Mouse (Mus musculus) midbrain, embryonic 12.5 days (tissue): Measurements from ENCODE around the gene Hivep3. TPM values are rescaled to one million over a fixed set of nuclear protein-coding genes. Genes with fewer than 3 reads are reported as not detected.

ENCODE experiments used
- ATAC-seq: fragments of 200-750 bp; cut with Nextera tagmentation; 2 replicates; pipeline ENCODE4 v1.8.0; 2017; ENCODE audit warnings: low read depth, moderate TSS enrichment, moderate library complexity; ENCODE audit not compliant: low FRiP score
- H3K27ac ChIP-seq: fragments of 300-500 bp; sonication (generic); replicated peaks from 2 replicates; pipeline ENCODE4 v1.5.1; 2016; ENCODE audit warnings: mild to moderate bottlenecking
- H3K27me3 ChIP-seq: fragments of 300-500 bp; sonication (generic); 2 replicates; pipeline ENCODE4 v1.6.1; 2016; ENCODE audit warnings: mild to moderate bottlenecking
- H3K36me3 ChIP-seq: fragments of 300-500 bp; sonication (generic); 2 replicates; pipeline ENCODE4 v1.6.1; 2016
- H3K4me1 ChIP-seq: fragments of 300-500 bp; sonication (generic); 2 replicates; pipeline ENCODE4 v1.6.1; 2016
- H3K4me2 ChIP-seq: fragments of 300-500 bp; sonication (generic); replicated peaks from 2 replicates; pipeline ENCODE4 v1.6.1; 2016; ENCODE audit warnings: mild to moderate bottlenecking, moderate library complexity
- H3K4me3 ChIP-seq: fragments of 300-500 bp; sonication (generic); 2 replicates; pipeline ENCODE4 v1.5.1; 2016; ENCODE audit warnings: mild to moderate bottlenecking
- H3K9ac ChIP-seq: fragments of 300-500 bp; sonication (generic); replicated peaks from 2 replicates; pipeline ENCODE4 v1.6.1; 2016; ENCODE audit warnings: mild to moderate bottlenecking, moderate library complexity
- H3K9me3 ChIP-seq: fragments of 300-500 bp; sonication (generic); 2 replicates; pipeline ENCODE4 v1.6.1; 2016; ENCODE audit warnings: mild to moderate bottlenecking
- WGBS: fragments of 180-500 bp; shearing (Covaris S2); methylation state at CpG from one replicate; pipeline ENCODE4 v1.1.7; 2016; 5-methylcytosine and 5-hydroxymethylcytosine counted together
- polyA plus RNA-seq: library from polyadenylated mRNA; unstranded; fragments of >200 nt; fragmentation: Nextera tagmentation; extraction: Ambion mirVana; gene quantifications from 2 replicates; pipeline ENCODE4 v1.2.1, GENCODE M21; 2016

The Hivep3 gene
- polyA plus RNA-seq, 1 experiment from 2014 or later: 4.5 TPM

DNA sequence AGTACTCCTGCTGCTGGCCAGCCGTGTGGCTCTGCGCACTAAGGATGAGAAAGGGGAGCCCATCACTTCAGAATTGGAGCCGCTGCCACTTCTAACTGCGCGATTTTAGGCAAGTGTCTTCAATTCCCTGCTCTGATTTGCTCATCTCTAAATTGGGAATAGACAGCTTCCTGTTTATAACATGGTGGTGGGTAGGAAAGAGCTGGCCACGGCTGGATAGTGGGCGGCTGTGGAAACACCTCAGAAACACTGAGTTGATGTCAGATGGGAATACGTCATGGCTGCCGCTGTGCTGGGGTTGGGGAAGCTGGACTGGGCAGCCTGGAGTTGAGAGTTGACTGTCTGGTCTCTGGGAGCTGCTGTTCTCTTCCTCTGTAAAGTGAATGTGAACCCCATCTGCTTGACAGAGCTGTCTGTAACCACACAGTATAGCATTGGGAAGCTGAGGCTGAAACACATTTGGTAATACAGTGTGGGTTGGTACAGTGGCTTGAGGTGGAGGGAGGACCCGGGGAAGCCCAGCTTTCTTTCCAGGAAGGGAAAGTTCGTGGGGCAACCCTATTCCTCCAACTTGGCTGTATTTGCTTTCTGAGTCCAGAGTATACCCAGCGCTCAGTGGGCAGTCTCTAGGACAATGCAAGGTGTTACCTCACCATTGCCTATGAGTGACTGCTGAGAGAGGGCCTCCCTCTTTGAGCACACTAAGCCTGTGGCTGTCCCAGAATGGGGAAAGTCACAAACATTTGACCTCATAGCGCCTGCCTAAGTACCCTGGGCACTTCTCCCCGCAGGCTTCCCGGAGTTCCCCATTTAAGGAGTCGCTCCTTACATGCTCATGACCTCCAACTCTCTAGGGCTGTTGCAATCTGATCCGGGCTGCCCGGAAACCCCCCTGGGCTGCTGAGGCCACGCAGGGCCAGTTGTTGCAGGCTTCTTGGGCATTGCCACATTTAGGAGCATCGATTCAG, 232.8 kb downstream of the Hivep3 start:
- no peaks in the 10 kb centered on the region for H3K36me3 ChIP-seq
- ATAC-seq: no peak
- H3K4me2 ChIP-seq: no peak overlapping the region
- H3K9me3 ChIP-seq: no peaks in the 10 kb centered on the region
- no peaks in the 10 kb centered on the region for H3K27me3 ChIP-seq
- peaks cover 19% of the 10 kb centered on the region for H3K4me1 ChIP-seq
- H3K4me3 ChIP-seq: no peak overlapping the region
- no peak overlapping the region for H3K9ac ChIP-seq
- WGBS: 66% methylated on average over 20 of the region's 20 CpGs
- H3K27ac ChIP-seq: no peak overlapping the region

DNA sequence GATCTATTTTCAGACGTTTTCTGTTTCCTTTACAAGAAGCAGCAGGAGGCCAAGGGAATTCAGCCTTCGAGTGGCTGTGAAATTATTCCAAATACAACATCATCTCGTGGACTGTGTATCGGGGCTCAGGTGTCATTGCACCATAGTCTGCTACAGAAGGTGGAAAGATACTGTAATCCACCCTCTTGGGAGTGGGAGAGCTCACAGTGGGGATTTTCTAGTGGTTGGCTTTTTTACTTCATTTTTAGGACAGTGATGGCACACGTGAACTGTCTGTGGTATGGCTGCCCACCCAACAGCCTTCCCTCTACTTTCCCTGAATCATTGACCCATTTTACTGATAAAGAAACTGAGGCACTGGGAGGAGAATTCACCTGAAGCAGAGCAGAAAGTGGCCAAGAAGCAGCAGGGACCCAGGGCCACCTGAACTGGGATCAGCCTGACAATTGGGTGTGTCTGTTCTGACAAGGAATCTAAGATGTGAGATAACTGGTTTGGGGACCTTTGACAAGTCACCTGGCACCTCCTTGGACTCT, 233.6 kb downstream of the Hivep3 start:
- no peaks in the 10 kb centered on the region for H3K9me3 ChIP-seq
- H3K4me3 ChIP-seq: no peak overlapping the region
- H3K9ac ChIP-seq: no peak overlapping the region
- 61% methylated on average over 5 of the region's 5 CpGs for WGBS
- H3K36me3 ChIP-seq: no peaks in the 10 kb centered on the region
- no peaks in the 10 kb centered on the region for H3K27me3 ChIP-seq
- H3K4me2 ChIP-seq: no peak overlapping the region
- peaks cover 19% of the 10 kb centered on the region for H3K4me1 ChIP-seq
- no peak overlapping the region for H3K27ac ChIP-seq
- no peak for ATAC-seq

DNA sequence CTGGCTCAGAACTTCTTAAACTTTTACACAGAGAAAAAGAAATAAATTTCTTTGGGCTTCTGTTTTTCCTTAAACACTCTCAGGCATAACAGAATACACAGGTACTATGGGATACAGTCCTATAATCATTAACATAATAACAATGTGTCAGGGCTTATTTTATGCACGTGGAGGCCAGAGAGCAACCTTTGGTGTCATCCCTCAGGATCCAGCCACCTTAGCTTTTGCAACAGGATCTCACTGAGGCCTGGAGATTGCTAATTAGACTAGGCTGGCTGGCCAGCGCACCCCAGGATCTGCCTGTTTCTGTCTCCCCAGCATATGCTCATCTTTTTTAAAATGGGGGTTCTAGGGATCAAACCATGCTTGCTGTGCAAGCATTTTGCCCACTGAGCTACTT, 234.1 kb downstream of the Hivep3 start:
- Histone ChIP-seq H3K4me2 (no peak overlapping the region), H3K9me3 (no peaks in the 10 kb centered on the region), H3K27me3 (no peaks in the 10 kb centered on the region), H3K27ac (no peak overlapping the region), H3K4me3 (no peak overlapping the region), H3K9ac (no peak overlapping the region), H3K4me1 (peaks cover 19% of the 10 kb centered on the region), H3K36me3 (no peaks in the 10 kb centered on the region)
- no peak for ATAC-seq
- WGBS: 68% methylated on average over 2 of the region's 2 CpGs

DNA sequence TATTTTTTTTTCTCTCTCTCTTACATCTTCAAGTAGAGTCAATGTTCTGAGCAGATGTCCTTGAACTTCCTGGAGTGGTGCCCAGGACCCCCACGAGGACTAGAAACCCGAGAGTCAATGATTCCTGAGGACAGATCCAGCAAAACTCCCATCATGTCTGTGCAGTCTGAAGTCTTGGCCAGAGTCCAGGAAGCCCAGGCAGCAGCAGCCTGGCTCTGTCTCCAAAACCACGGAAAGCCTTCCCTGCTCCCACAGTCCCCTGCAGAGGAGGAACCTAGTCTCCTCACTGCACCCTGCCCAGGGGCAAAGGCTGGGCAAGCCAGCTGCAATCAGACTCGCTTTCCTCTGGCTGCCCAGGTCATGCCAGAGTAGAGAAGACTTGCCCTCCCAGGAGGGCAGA, 234.5 kb downstream of the Hivep3 start:
- Histone ChIP-seq H3K27ac (no peak overlapping the region), H3K9ac (no peak overlapping the region), H3K4me3 (no peak overlapping the region), H3K4me1 (peaks cover 19% of the 10 kb centered on the region), H3K9me3 (no peaks in the 10 kb centered on the region), H3K4me2 (no peak overlapping the region), H3K27me3 (no peaks in the 10 kb centered on the region), H3K36me3 (no peaks in the 10 kb centered on the region)
- ATAC-seq: no peak
- WGBS: 59% methylated on average over 4 of the region's 4 CpGs

DNA sequence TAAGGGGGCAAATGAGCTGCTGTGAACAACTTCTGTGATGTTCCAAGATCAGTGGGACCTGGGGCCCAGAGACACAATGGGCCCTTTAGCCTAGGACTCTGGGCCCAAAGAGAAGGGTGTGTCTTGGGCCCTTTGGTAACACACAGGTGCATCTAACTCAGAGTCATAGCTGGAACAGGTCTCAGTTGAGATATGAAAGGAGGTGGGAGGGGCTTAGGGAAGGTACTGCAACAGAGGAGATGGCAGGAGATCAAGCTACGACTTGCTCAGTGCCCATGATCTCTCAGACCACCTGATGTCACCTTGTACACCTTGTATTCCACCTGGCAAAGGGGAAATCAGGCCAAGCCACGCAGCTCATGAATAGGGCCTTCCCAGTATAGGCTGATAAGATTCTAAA, 235.3 kb downstream of the Hivep3 start:
- ATAC-seq: no peak
- Histone ChIP-seq H3K4me2 (no peak overlapping the region), H3K36me3 (no peaks in the 10 kb centered on the region), H3K27ac (no peak overlapping the region), H3K4me3 (no peak overlapping the region), H3K27me3 (no peaks in the 10 kb centered on the region), H3K4me1 (peaks cover 19% of the 10 kb centered on the region), H3K9me3 (no peaks in the 10 kb centered on the region), H3K9ac (no peak overlapping the region)
- 79% methylated on average over 2 of the region's 2 CpGs for WGBS

DNA sequence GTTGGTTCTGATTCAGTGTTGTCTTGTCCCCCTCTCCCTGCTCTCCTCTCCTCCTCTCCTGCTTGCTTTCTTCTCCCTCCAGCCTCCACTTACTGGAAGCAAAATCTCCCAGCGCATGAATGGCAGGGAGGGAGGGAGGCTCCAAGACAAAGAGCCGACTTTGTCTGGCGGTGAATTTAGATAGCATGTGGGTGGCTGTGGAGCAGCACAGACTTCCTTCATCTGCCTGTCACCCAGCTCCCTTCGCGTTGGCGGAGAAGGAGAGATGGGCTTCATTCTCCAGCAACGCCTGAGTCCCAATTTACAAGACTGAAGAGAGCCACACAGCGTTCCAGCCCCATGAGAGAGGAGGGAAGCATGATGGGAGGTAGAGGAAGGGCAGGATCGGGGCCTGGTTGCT, 236.6 kb downstream of the Hivep3 start:
- ATAC-seq: no peak
- H3K9ac ChIP-seq: no peak overlapping the region
- WGBS: 43% methylated on average over 9 of the region's 9 CpGs

DNA sequence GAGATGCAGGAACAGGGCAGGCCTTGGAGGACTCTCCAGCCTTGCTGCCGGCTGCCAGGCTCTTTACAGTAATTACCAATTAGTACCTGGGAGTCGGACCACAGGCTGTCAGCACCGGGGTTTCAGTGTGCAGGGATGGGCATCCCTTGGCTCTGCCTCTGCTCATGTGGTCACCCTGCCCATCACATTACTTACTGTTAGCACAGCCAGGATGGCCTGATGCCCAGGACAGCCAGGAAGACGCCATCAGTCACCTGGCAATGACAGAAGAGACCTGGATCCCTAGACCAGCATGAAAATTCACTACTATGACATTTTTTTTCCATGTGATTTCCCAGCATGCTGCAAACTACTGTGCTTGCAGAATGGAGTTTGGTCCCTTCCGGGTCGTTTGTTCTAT, 238.8 kb downstream of the Hivep3 start:
- 79% methylated on average over 6 of the region's 6 CpGs for WGBS
- Histone ChIP-seq H3K4me3 (no peak overlapping the region), H3K4me2 (no peak overlapping the region), H3K4me1 (peaks cover 37% of the 10 kb centered on the region), H3K36me3 (no peaks in the 10 kb centered on the region), H3K9me3 (no peaks in the 10 kb centered on the region), H3K9ac (no peak overlapping the region), H3K27me3 (no peaks in the 10 kb centered on the region), H3K27ac (no peak overlapping the region)
- ATAC-seq: no peak

More for the DNA sequence above, 236.6 kb downstream of the Hivep3 start:
- no peak overlapping the region for H3K27ac ChIP-seq
- no peak overlapping the region for H3K4me3 ChIP-seq
- H3K9me3 ChIP-seq: no peaks in the 10 kb centered on the region
- H3K4me2 ChIP-seq: no peak overlapping the region
- H3K4me1 ChIP-seq: peaks cover 26% of the 10 kb centered on the region
- no peaks in the 10 kb centered on the region for H3K27me3 ChIP-seq
- no peaks in the 10 kb centered on the region for H3K36me3 ChIP-seq

DNA sequence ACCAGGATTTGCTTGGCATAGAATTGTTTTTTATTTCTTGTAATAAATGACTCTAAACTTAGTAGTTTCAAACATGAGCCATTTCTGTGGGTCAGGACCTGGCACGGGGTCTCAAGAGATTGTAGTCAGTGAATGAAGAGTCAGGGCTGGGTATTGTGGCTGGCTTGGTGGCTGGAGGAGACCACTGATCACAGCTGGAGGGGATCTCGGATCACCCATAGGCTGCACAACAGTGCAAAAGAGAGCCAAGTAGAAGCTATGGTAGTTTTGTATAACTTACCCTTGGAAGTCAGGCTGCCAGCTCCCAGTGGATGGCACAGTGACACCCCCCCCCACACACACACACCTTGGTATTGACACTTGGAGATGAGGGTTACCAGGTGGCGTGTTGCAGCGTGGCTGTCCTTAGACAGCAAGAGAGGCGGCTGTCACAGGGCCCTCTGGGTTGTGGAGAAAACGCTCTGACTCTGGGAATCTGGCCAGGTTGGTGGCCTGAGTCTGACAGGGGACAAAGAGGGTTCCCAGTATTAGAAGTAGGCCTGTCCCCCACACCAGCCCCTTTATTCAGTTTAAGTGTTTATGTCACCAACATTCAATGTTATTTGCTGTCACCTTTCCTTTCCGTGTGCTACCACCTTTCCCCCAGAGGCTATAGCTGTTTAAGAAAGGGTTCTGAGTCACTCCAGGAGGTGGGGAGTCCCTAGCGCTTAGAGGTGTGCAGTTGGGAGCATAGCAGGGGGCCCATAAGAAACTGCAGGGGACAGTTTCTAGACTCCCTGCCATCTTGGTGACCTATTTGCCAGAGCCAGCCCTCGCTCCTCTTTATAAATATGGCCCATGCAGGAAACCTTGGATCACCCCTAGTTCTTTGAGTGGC, 240.4 kb downstream of the Hivep3 start:
- ATAC-seq: no peak
- Histone ChIP-seq H3K9me3 (no peaks in the 10 kb centered on the region), H3K4me1 (peaks cover 30% of the 10 kb centered on the region), H3K27me3 (no peaks in the 10 kb centered on the region), H3K27ac (no peak overlapping the region), H3K4me3 (no peak overlapping the region), H3K9ac (no peak overlapping the region), H3K36me3 (no peaks in the 10 kb centered on the region), H3K4me2 (no peak overlapping the region)
- WGBS: 83% methylated on average over 9 of the region's 9 CpGs

DNA sequence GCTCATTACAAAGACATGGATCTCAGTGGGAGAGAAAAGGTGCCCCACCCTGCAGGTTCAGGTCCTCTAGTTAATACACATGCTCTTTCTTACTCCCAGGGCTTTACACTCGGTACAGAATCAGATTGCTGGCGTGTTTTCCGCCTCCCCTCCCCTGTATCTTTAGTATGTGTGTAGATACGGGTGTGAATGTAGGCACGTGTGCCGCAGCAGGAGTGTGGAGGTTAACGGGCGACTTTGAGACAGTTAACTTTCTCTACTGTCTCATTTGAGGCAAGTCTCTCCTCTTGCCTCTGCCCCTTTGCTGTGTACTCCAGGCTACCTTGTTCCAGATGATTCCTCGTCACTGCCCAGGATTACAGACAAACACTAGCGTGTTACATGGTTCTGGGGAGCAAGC, 241.7 kb downstream of the Hivep3 start:
- no peak overlapping the region for H3K4me2 ChIP-seq
- no peaks in the 10 kb centered on the region for H3K27me3 ChIP-seq
- H3K4me1 ChIP-seq: peaks cover 19% of the 10 kb centered on the region
- no peak overlapping the region for H3K4me3 ChIP-seq
- H3K9ac ChIP-seq: no peak overlapping the region
- H3K9me3 ChIP-seq: no peaks in the 10 kb centered on the region
- no peaks in the 10 kb centered on the region for H3K36me3 ChIP-seq
- no peak overlapping the region for H3K27ac ChIP-seq
- ATAC-seq: no peak
- WGBS: 86% methylated on average over 10 of the region's 10 CpGs

DNA sequence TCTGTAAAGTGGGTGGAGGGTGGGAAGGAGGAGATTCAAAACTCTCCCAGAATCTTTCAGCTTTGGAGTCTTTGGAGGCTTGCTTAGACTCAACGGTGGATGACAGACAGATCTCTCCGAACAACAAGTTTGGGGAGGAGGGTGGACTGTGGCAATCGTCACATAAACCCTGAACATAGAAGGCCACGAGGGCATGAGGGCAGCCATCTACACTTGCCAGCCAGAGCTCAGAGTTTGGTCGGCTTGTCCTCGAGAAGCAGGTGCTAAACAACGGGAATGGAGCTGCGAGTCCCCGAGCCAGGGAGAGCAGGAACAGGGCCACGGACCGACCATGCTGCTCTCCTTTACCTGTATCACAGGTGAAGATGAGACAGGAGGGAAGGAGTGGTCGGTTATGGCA, 242.2 kb downstream of the Hivep3 start:
- Histone ChIP-seq H3K4me3 (no peak overlapping the region), H3K9me3 (no peaks in the 10 kb centered on the region), H3K36me3 (no peaks in the 10 kb centered on the region), H3K9ac (no peak overlapping the region), H3K27me3 (no peaks in the 10 kb centered on the region), H3K4me2 (no peak overlapping the region), H3K27ac (no peak overlapping the region), H3K4me1 (peaks cover 18% of the 10 kb centered on the region)
- 79% methylated on average over 11 of the region's 12 CpGs for WGBS
- no peak for ATAC-seq

DNA sequence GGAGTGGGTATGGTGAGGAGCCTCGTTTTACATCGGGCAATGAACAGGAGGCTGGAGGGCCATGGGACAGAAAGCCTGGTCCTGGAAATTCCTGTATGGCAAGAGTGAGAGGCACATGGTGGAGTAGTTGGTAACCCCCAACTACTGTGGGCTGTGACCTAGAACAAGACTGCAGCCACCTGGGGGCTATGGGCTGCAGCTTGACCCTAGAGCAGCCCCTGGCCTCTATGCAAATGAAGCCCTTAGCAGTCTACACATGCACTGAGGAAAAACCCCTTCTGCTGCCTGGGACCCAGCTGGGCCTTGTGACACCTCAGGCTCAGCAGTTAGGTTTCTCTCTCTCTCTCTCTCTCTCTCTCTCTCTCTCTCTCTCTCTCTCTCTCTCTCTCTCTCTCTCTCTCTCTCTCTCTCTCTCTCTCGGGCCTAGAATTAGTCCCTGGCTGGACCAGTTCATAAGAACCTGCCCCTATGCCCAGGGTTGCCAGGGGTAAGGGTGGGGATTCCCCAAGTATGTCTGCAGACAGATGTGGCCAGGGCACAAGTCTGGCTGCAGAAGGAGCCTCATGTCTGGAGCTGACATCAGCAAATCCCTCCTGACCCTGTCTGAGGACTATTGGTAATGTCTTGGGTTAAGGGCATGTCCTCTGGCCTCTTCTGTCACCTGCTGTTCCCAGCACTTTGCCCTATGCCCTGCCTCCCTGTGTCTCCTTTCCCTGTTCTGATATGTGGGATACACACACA, 243.0 kb downstream of the Hivep3 start:
- H3K27ac ChIP-seq: no peak overlapping the region

More for the DNA sequence above, 243.0 kb downstream of the Hivep3 start:
- 31% methylated on average over 3 of the region's 3 CpGs for WGBS
- Histone ChIP-seq H3K4me2 (no peak overlapping the region), H3K9ac (0 out of 2 replicates have a peak overlapping the region, but pooled peaks have one; percentile 11), H3K4me1 (peaks cover 18% of the 10 kb centered on the region), H3K36me3 (no peaks in the 10 kb centered on the region), H3K9me3 (no peaks in the 10 kb centered on the region), H3K27me3 (no peaks in the 10 kb centered on the region), H3K4me3 (no peak overlapping the region)
- ATAC-seq: peak; percentile 44; the same call in 1 of the 2 replicates
